Mouse (Mus musculus) cerebellum, adult 11-12 months (tissue): Measurements from ENCODE around the gene Id2.

ENCODE experiments used
- DNase-seq: peaks from one replicate; pipeline ENCODE4 v3.0.0; 2022

Id2 gene

DNA sequence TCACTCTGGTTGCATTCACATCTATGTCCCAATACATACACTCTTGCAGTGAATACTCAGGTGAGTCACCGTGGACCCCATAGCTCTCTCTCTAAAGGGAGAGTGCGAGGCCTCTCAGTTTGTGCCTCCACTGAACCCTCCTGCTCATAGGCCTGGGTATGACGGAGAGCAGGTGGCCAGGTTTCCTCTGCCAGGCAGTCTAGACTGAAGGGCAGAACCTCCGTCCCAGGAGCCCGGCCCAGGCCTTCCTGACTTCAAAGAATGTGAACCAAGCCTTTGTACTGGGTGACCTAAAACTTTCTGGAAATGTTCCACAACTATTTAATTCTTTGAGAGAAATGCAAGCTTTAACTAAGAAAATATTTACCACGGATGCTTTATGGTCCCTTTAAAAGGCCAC lies 7.0 kb upstream of the Id2 start:
- DNase-seq, result no peak

DNA sequence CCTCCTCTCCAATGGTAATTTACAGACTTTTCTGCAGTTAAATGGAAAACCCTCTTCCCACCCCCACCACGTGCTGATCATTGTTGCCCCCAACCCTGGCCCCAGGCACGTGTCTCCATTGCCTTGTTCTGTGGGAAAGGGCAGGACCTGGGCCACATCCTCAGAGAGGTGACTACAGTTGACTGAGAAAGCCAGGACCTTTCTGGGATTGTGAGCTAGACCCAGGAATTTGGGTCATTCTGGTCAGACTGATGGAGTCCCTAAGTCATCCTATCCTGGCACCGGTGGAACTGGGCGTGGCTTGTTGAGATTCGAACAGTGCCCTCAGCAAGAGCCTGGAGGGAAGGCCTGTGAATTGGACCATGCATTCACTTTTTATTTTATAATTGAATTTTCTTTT lies 4.4 kb upstream of the Id2 start:
- DNase-seq, result peak; percentile 12

DNA sequence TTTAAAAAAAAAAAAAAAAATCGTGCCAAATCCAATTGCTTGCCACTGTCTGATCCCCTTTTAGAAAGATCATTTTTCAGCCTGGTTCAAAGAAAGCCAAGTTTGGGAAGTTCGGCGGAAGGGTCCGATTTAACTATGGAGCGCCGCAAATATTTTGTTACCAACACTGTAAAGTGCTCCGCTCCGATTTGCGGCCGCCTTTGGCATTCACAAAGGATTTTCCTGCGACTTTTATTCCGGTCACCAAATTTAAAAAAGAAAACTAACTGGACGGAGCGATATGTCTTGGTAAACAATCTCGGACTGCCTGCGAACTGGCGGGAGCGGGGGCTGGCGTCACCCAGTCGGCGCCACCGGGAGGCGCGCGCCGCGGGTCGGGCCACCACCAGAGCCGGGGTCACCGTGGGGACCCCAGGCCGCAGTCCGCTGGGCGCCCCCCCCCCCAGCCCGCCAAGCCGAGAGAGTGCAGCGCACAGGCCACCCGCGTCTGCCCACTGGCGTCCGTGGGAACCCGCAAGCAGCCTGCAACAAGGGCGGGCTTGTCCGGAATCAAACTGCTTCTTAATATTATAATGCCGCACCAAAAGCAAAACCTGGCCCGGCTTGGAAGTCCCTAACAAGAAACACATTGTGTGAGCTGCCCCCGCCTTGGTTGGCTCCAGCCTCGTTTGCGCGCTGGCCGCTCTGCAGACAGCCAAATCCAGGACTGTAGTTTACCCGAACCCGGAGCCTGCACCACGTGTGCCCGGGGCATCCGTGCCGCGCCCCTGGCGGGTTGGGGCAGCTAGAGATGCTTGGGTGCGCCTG lies 3.7 kb upstream of the Id2 start:
- peak; percentile 42 for DNase-seq

DNA sequence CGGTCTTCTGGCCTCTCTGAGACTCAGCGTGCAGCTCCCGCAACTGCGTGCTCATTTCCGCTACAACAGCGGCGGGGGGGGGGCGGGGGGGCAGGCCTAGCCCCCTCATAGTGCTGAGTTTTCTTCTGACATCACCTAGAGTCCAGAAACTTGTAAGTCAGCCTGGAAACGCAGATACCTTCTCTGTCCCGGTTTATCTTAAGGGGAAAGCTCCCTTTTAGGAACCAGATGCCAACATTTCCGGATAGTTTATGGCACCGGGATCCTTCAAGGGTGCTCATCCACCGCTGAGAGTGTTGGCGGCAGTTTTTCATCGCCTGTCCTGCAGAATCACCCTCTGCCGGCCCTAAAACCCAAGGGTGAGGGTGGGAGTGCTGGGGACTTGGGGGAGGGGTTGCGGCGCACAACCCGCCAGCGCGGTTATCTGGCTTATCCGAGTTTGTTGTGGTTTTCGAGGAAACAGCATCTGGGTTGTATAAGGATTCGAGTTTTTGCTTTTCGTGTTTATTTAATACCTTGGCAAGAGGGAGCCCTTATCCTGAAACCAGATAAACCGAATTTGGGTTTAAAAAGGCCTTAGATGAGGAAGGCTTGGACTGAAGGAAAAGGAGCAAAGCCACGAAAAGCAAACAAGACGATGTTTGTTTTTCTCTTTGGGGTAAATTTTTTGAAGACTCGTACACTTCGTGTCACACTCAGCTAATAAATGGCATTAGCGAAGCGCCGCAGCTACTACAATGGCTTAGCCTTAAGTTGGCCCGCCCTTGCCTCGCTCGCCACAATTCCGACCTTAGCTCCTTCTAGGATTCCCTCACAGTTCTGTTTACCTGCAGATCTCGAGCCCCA lies 2.8 kb upstream of the Id2 start:
- DNase-seq, result peak; percentile 31

- peak; percentile 46 for DNase-seq
Observed at GRCm38 (mm10) chr12:25099313-25099562, 2.3 kb upstream of the Id2 start.

- DNase-seq, result peak; percentile 85
Observed at GRCm38 (mm10) chr12:25098561-25099312, 1.8 kb upstream of the Id2 start.

- DNase-seq, result no peak
Observed at GRCm38 (mm10) chr12:25098161-25098550, 1.2 kb upstream of the Id2 start.

- peak; percentile 30 for DNase-seq
Observed at GRCm38 (mm10) chr12:25097210-25098160, 545 bp upstream of the Id2 start.

- no peak for DNase-seq
Observed at GRCm38 (mm10) chr12:25096640-25097051, 294 bp downstream of the Id2 start.

GRCm38 (mm10) chr12:25095974-25096639 lies 833 bp downstream of the Id2 start:
- DNase-seq, result peak; percentile 95

GRCm38 (mm10) chr12:25095538-25095937 lies 1.4 kb downstream of the Id2 start:
- no peak for DNase-seq

DNA sequence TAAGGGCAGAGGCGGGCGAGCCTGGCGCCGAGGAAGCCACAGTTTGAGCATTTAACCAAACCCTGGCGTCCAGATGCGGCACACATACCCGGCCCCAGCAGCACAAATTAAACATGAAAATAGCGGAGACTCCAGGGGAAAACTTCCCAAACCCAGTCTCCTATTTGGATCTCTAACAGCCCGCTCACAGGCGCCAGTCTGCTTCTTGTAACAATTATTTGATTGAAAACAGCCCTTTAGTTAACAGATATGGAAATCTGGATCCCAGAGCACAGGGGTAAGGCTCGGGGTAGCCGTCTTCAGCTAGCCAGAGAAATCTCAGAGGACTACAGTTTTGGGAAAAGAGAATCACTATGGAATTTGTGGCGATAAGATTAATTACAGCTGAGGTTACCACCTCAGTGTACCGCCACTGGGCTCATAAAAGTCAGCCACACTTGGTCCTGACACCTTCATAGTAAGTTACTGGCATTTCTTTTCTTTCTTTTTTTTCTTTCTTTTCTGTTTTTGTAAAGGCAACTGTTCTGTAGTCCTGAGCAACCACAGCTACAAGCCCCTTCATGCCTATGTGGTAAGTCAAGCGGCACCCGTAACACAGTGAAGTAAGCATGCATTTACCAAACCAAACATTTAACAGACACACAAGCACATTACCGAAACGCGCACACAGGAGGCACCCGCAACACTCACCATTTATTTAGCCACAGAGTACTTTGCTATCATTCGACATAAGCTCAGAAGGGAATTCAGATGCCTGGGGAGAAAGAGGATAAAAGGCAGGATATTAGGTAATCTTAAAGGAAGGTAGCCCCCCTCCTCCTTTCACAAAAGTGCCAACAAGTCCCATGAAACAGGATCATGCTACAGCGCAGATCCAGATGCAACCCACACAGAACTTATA lies 2.1 kb downstream of the Id2 start:
- peak; percentile 12 for DNase-seq

- peak; percentile 25 for DNase-seq
Observed at GRCm38 (mm10) chr12:25093241-25093774, 3.6 kb downstream of the Id2 start.

DNA sequence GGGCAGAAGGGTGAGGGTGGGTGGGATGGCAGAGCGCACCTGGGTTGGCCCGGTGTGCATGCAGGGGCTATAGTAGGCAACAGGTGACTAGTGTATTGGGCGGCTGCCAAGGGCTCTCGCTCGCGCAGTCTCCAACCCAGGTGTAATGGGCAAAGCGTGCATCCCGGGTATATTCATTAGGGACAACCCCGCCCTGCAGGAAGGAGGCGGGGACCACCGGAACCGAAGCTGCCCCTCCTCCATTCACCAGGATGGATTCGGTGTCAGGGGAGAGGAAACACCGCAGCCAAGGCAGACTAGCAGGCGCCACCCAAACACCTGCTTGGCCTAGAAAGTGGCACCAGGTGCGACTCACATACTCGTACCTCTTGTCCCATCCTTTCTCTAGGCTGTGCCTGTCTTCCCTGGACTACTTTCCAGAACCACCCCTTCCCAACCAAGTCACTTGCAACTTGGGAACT lies 4.2 kb downstream of the Id2 start:
- DNase-seq, result peak; percentile 49

DNA sequence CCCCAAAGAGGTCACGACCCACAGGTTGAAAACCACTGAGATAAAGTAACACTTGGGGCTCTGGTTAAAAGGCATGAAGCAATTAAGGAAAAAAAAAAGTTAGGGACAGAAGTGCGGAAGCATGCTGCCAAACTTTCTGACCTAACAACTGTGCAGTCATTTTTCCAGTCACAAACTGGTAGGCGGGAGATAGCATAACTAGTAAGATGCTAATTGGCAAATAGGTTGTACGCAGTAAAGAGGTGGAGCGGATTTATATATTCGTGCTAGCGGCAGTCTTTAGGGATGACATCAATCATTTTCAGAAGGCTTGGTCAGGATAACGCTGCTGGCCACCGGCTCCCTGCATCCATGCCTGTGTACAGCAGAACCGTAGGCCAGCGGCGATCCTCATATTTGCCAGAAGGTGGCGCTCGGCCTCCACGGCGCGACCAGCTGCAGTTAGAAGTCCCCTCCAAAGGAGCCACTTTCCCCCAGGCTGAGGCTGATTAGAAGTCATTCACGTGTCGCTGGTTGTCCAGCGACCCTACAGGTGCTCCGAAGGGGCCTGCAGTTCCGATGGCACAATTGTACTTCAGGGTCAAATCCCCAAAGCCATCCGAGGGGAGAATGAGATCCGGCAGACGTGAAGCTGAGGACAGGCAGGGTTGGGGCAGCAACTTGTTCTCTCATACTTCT lies 4.8 kb downstream of the Id2 start:
- DNase-seq, result peak; percentile 81

DNA sequence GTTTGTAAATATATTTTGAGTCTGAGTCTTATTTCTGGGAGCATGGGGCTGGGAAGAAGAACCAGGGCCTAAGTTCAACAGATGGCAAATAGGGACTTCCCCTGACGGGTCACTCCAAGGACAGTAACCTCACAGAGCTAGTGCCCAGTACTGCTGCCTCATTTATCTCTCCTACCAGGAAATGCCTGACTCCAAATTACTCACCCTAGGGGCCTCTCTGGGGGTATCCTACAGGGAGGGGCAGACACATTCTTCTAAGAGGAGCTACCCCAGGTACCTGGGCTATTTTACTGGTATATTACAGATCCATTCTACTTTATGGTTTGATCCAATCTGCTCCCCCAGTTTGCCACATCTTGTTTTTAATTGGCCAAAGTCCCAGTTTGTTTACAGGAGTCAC lies 7.5 kb downstream of the Id2 start:
- no peak for DNase-seq

DNA sequence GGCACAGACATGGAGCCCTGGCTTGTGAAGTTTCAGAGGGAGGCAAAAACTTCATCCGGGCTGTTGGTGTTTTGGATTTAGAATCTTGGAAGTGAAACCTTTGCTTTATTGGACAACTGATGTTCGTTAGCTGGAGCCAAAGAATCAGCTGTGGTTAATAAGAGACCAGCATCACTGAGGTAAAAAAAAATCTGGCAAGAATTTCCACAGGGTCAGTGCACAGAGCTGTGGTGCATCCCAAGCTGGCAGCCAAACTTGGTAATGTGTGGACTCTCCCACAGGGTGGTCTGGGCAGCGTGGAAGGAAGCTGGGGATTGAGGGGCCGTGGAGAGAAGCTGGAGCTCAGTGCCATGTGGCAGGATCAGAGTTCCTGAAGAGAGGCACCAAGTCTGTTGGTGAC lies 10.0 kb downstream of the Id2 start:
- no peak for DNase-seq

- DNase-seq, result no peak
Observed at GRCm38 (mm10) chr12:25083260-25084178, 13.4 kb downstream of the Id2 start.

DNA sequence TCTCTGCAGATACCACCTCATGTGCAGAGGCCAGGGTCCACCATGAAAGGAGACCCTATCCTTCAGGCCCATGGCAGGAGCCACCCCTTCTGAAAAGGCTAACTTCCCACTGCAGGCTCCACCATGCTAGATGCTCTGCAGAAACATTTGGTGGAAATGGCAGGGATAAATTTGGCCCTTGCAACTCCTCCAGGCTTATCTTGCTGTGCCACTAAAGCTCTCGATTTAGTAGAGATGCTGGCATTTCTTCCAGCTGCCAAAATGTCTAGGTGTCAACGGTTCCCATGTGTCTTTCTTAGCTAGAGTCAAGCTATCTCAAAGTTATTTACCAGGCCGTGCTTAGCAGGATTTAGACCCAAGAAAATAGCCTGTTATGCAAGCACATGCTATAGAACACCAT lies 22.6 kb downstream of the Id2 start:
- no peak for DNase-seq
